Mouse (Mus musculus) midbrain, embryonic 12.5 days (tissue): ENCODE measurements at regions not wholly inside any gene's neighbourhood (a gene's known extent, or its start where the extent isn't known, plus 50 kb on each side); places are given as distances from the start of the nearest gene placed in this dataset.
A peak's percentile ranks its signal among the peaks of the same experiment; 100 is the strongest.
"Not testable (repeated sequence)": the region's sequence is repeated elsewhere in the genome, so short reads cannot be mapped to it uniquely, and the experiment has no call there.

ENCODE experiments used
- ATAC-seq: fragments of 200-750 bp; cut with Nextera tagmentation; 2 replicates; pipeline ENCODE4 v1.8.0; 2017; ENCODE audit warnings: low read depth, moderate TSS enrichment, moderate library complexity; ENCODE audit not compliant: low FRiP score
- H3K27ac ChIP-seq: fragments of 300-500 bp; sonication (generic); replicated peaks from 2 replicates; pipeline ENCODE4 v1.5.1; 2016; ENCODE audit warnings: mild to moderate bottlenecking
- H3K27me3 ChIP-seq: fragments of 300-500 bp; sonication (generic); 2 replicates; pipeline ENCODE4 v1.6.1; 2016; ENCODE audit warnings: mild to moderate bottlenecking
- H3K36me3 ChIP-seq: fragments of 300-500 bp; sonication (generic); 2 replicates; pipeline ENCODE4 v1.6.1; 2016
- H3K4me1 ChIP-seq: fragments of 300-500 bp; sonication (generic); 2 replicates; pipeline ENCODE4 v1.6.1; 2016
- H3K4me2 ChIP-seq: fragments of 300-500 bp; sonication (generic); replicated peaks from 2 replicates; pipeline ENCODE4 v1.6.1; 2016; ENCODE audit warnings: mild to moderate bottlenecking, moderate library complexity
- H3K4me3 ChIP-seq: fragments of 300-500 bp; sonication (generic); 2 replicates; pipeline ENCODE4 v1.5.1; 2016; ENCODE audit warnings: mild to moderate bottlenecking
- H3K9ac ChIP-seq: fragments of 300-500 bp; sonication (generic); replicated peaks from 2 replicates; pipeline ENCODE4 v1.6.1; 2016; ENCODE audit warnings: mild to moderate bottlenecking, moderate library complexity
- H3K9me3 ChIP-seq: fragments of 300-500 bp; sonication (generic); 2 replicates; pipeline ENCODE4 v1.6.1; 2016; ENCODE audit warnings: mild to moderate bottlenecking
- WGBS: fragments of 180-500 bp; shearing (Covaris S2); methylation state at CpG from one replicate; pipeline ENCODE4 v1.1.7; 2016; 5-methylcytosine and 5-hydroxymethylcytosine counted together

GRCm38 (mm10) chr6:102005627-102006026 is 567.3 kb downstream of the Cntn3 start:
- Histone ChIP-seq H3K4me3 (no peak overlapping the region), H3K9me3 (no peaks in the 10 kb centered on the region), H3K4me1 (no peaks in the 10 kb centered on the region), H3K27me3 (no peaks in the 10 kb centered on the region), H3K36me3 (no peaks in the 10 kb centered on the region), H3K4me2 (no peak overlapping the region), H3K27ac (no peak overlapping the region), H3K9ac (no peak overlapping the region)
- peak; percentile 69; the same call in 1 of the 2 replicates for ATAC-seq
- WGBS = 52% methylated on average over 3 of the region's 3 CpGs

- Histone ChIP-seq H3K9ac (no peak overlapping the region), H3K4me3 (no peak overlapping the region), H3K4me1 (peaks cover 6% of the 10 kb centered on the region), H3K36me3 (no peaks in the 10 kb centered on the region), H3K9me3 (no peaks in the 10 kb centered on the region), H3K27me3 (no peaks in the 10 kb centered on the region), H3K27ac (no peak overlapping the region), H3K4me2 (no peak overlapping the region)
- WGBS = 34% methylated on average over 2 of the region's 2 CpGs
- peak; percentile 75 for ATAC-seq
Measured at GRCm38 (mm10) chr6:101998181-101998580, 574.7 kb downstream of the Cntn3 start.

GRCm38 (mm10) chr6:101997629-101998028 is 575.3 kb downstream of the Cntn3 start:
- H3K27me3 ChIP-seq = no peaks in the 10 kb centered on the region
- WGBS = 52% methylated on average over 5 of the region's 5 CpGs
- no peak overlapping the region for H3K4me2 ChIP-seq
- no peak overlapping the region for H3K4me3 ChIP-seq
- H3K9ac ChIP-seq = no peak overlapping the region
- H3K9me3 ChIP-seq = no peaks in the 10 kb centered on the region
- no peak overlapping the region for H3K27ac ChIP-seq
- peaks cover 6% of the 10 kb centered on the region for H3K4me1 ChIP-seq
- H3K36me3 ChIP-seq = no peaks in the 10 kb centered on the region
- ATAC-seq = peak; percentile 66

GRCm38 (mm10) chr6:101992815-101993214 is 580.1 kb downstream of the Cntn3 start:
- ATAC-seq = no peak
- H3K36me3 ChIP-seq = no peaks in the 10 kb centered on the region
- H3K4me3 ChIP-seq = no peak overlapping the region
- peaks cover 3% of the 10 kb centered on the region; the same call in 1 of the 2 replicates for H3K4me1 ChIP-seq
- no peaks in the 10 kb centered on the region for H3K27me3 ChIP-seq
- no peak overlapping the region for H3K4me2 ChIP-seq
- no peak overlapping the region for H3K27ac ChIP-seq
- 91% methylated on average over 2 of the region's 2 CpGs for WGBS
- H3K9ac ChIP-seq = no peak overlapping the region
- H3K9me3 ChIP-seq = no peaks in the 10 kb centered on the region

- no peak overlapping the region for H3K4me3 ChIP-seq
- H3K4me1 ChIP-seq = peaks cover 4% of the 10 kb centered on the region; the same call in 1 of the 2 replicates
- H3K4me2 ChIP-seq = no peak overlapping the region
- 97% methylated on average over 1 of the region's 1 CpGs for WGBS
- no peaks in the 10 kb centered on the region for H3K36me3 ChIP-seq
- H3K27me3 ChIP-seq = no peaks in the 10 kb centered on the region
- no peak overlapping the region for H3K27ac ChIP-seq
- H3K9ac ChIP-seq = no peak overlapping the region
- no peaks in the 10 kb centered on the region for H3K9me3 ChIP-seq
- ATAC-seq = no peak
Measured at GRCm38 (mm10) chr6:101981656-101982055, 591.2 kb downstream of the Cntn3 start.

GRCm38 (mm10) chr6:101979213-101979612 is 593.7 kb downstream of the Cntn3 start:
- Histone ChIP-seq H3K4me1 (peaks cover 4% of the 10 kb centered on the region; the same call in 1 of the 2 replicates), H3K9ac (no peak overlapping the region), H3K27ac (no peak overlapping the region), H3K27me3 (no peaks in the 10 kb centered on the region), H3K36me3 (no peaks in the 10 kb centered on the region), H3K4me3 (no peak overlapping the region), H3K9me3 (no peaks in the 10 kb centered on the region), H3K4me2 (no peak overlapping the region)
- ATAC-seq = no peak
- WGBS = 42% methylated on average over 2 of the region's 2 CpGs

- no peak overlapping the region for H3K4me3 ChIP-seq
- no peak overlapping the region for H3K4me2 ChIP-seq
- no peak overlapping the region for H3K9ac ChIP-seq
- no peak for ATAC-seq
- 91% methylated on average over 2 of the region's 2 CpGs for WGBS
- H3K9me3 ChIP-seq = no peaks in the 10 kb centered on the region
- H3K36me3 ChIP-seq = no peaks in the 10 kb centered on the region
- H3K4me1 ChIP-seq = no peaks in the 10 kb centered on the region
- no peak overlapping the region for H3K27ac ChIP-seq
- H3K27me3 ChIP-seq = no peaks in the 10 kb centered on the region
Measured at GRCm38 (mm10) chr6:101964941-101965340, 587.2 kb upstream of the Pdzrn3 start.

- H3K27ac ChIP-seq, H3K9ac ChIP-seq, H3K4me3 ChIP-seq, ATAC-seq, H3K4me2 ChIP-seq, H3K36me3 ChIP-seq, H3K4me1 ChIP-seq, H3K27me3 ChIP-seq, H3K9me3 ChIP-seq: not testable (repeated sequence)
- WGBS = 93% methylated on average over 3 of the region's 3 CpGs
Measured at GRCm38 (mm10) chr6:101961476-101961875, 583.8 kb upstream of the Pdzrn3 start.

GRCm38 (mm10) chr6:101949681-101950080 is 572.0 kb upstream of the Pdzrn3 start:
- Histone ChIP-seq H3K4me1 (no peaks in the 10 kb centered on the region), H3K9ac (no peak overlapping the region), H3K4me3 (no peak overlapping the region), H3K27me3 (no peaks in the 10 kb centered on the region), H3K36me3 (no peaks in the 10 kb centered on the region), H3K27ac (no peak overlapping the region), H3K4me2 (no peak overlapping the region), H3K9me3 (no peaks in the 10 kb centered on the region)
- WGBS = 83% methylated on average over 3 of the region's 3 CpGs
- no peak for ATAC-seq

GRCm38 (mm10) chr6:101948950-101949349 is 571.3 kb upstream of the Pdzrn3 start:
- H3K4me2 ChIP-seq = no peak overlapping the region
- H3K9ac ChIP-seq = no peak overlapping the region
- H3K9me3 ChIP-seq = no peaks in the 10 kb centered on the region
- H3K27me3 ChIP-seq = no peaks in the 10 kb centered on the region
- no peaks in the 10 kb centered on the region for H3K36me3 ChIP-seq
- WGBS = 93% methylated on average over 2 of the region's 2 CpGs
- no peak overlapping the region for H3K27ac ChIP-seq
- no peaks in the 10 kb centered on the region for H3K4me1 ChIP-seq
- ATAC-seq = no peak
- H3K4me3 ChIP-seq = no peak overlapping the region

GRCm38 (mm10) chr6:101940266-101940866 is 562.7 kb upstream of the Pdzrn3 start:
- Histone ChIP-seq H3K4me3 (no peak overlapping the region), H3K9ac (no peak overlapping the region), H3K27me3 (no peaks in the 10 kb centered on the region), H3K4me2 (no peak overlapping the region), H3K4me1 (peaks cover 11% of the 10 kb centered on the region; the same call in 1 of the 2 replicates), H3K9me3 (no peaks in the 10 kb centered on the region), H3K36me3 (no peaks in the 10 kb centered on the region), H3K27ac (no peak overlapping the region)
- WGBS = 73% methylated on average over 3 of the region's 3 CpGs
- ATAC-seq = no peak

GRCm38 (mm10) chr6:101938393-101938985 is 560.8 kb upstream of the Pdzrn3 start:
- 54% methylated on average over 4 of the region's 4 CpGs for WGBS
- Histone ChIP-seq H3K4me3 (no peak overlapping the region), H3K36me3 (no peaks in the 10 kb centered on the region), H3K4me1 (peaks cover 11% of the 10 kb centered on the region; the same call in 1 of the 2 replicates), H3K4me2 (no peak overlapping the region; the same call in 1 of the 2 replicates), H3K27ac (no peak overlapping the region), H3K9me3 (no peaks in the 10 kb centered on the region), H3K27me3 (no peaks in the 10 kb centered on the region), H3K9ac (no peak overlapping the region)
- peak; percentile 64 for ATAC-seq
